Mouse (Mus musculus) cerebellum, adult 2 months (tissue): Measurements from ENCODE around the gene Inppl1. TPM values are rescaled to one million over a fixed set of nuclear protein-coding genes. Genes with fewer than 3 reads are reported as not detected.
A peak's percentile ranks its signal among the peaks of the same experiment; 100 is the strongest.

Experiments used
- DNase-seq, 2 experiments: peaks; one replicate each; pipeline ENCODE4 v3.0.0; 2021
- H3K27ac ChIP-seq: fragments of 200-500 bp; 2 replicates; pipeline ENCODE4 v1.5.1; 2012; ENCODE audit warnings: low read length, control low read depth, inconsistent platforms; ENCODE audit not compliant: insufficient read depth
- H3K27me3 ChIP-seq: fragments of 200-500 bp; 2 replicates; pipeline ENCODE4 v1.6.1; 2012; ENCODE audit warnings: inconsistent platforms, mild to moderate bottlenecking, low read length, moderate library complexity; ENCODE audit not compliant: control insufficient read depth, insufficient read depth
- H3K4me1 ChIP-seq: fragments of 200-500 bp; 2 replicates; pipeline ENCODE4 v1.6.1; 2011; ENCODE audit warnings: low read length; ENCODE audit not compliant: control insufficient read depth, insufficient read depth
- H3K4me3 ChIP-seq: fragments of 200-500 bp; replicated peaks from 2 replicates; pipeline ENCODE3; 2011; ENCODE audit warnings: mild to moderate bottlenecking, low read depth, low read length, control low read depth; ENCODE audit not compliant: insufficient read depth
- CTCF ChIP-seq: fragments of 200-500 bp; IDR thresholded peaks from 2 replicates; pipeline ENCODE4 v1.5.1; 2011; ENCODE audit warnings: low read depth, mild to moderate bottlenecking, control low read depth, low read length, moderate library complexity, borderline replicate concordance; ENCODE audit not compliant: insufficient read depth
- POLR2A ChIP-seq: fragments of 200-500 bp; IDR thresholded peaks from 2 replicates; pipeline ENCODE4 v1.6.1; 2011; ENCODE audit warnings: low read length, control low read depth, borderline replicate concordance; ENCODE audit not compliant: insufficient read depth
- WGBS: fragments of 180-500 bp; shearing (Covaris S2); methylation state at CpG from one replicate; pipeline ENCODE4 v1.1.7; 2018; 5-methylcytosine and 5-hydroxymethylcytosine counted together
- polyA plus RNA-seq: library from polyadenylated mRNA; depleted of rRNA; stranded (reverse); fragments of >200 nt; gene quantifications from 2 replicates; pipeline ENCODE4 v1.2.3, GENCODE M21; 2012; rRNA removed

The Inppl1 gene
- polyA plus RNA-seq = 35.4 and 43.9 TPM in 2 replicates

DNA sequence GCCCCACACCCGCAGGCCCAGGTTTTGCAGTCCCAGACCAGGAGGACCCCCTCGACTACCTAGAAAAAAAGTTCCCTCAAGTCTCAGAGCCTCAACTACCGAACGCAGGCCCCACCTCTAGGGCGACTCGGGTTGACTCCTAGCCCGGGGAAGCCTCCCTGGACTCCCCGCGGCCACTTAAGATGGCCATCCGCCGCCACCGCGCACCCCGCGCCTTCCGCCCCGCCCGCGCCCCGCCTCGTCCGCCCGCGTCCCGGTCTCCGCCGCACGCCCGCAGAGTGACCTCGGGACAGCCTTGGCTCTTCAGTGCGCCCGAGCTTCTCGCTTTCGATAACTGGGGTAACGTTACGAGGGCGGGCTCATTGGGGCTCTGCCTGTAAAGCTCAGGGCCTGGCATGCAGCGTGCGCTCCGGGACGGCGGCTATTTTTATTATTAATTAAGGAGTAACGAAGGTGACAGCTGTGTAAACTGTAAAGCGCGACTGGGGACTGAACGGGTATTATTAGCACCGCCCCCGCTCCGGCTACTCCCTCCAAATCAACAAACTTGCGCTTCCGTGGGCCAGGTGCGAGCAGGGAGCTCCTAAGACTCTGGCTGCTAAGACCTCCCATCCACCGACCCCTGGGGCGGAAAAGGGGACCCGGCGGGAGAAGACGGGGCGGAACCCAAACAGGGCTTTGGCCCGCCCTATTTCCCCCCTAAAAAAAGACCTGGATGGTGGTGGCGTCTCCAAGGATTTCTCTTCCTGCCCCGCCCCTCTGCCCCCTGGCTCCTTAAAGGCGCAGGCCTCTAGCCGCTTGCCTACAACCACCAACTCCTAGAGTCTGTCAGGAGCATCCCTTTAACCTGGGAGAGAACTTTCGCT lies at the start of gene Inppl1:
Gene Inppl1 (minus strand): TSS at position 624 of the 866 bp plus-strand sequence.
- under 1% methylated on average over 64 of the region's 64 CpGs for WGBS
- peaks cover 8% of the 10 kb centered on the region; the same call in 1 of the 2 replicates for H3K4me1 ChIP-seq

GRCm38 (mm10) chr7:101886274-101886673 lies 48.2 kb upstream of the Inppl1 start:
- Histone ChIP-seq H3K27me3 (no peaks in the 10 kb centered on the region), H3K4me1 (no peaks in the 10 kb centered on the region; the same call in 1 of the 2 replicates), H3K4me3 (no peak overlapping the region), H3K27ac (no peak overlapping the region)
- DNase-seq = no peak
- TF ChIP-seq CTCF = no peak
- TF ChIP-seq POLR2A = no peak
- WGBS = 86% methylated on average over 6 of the region's 6 CpGs

More for the DNA sequence above, at the start of gene Inppl1:
- peak within 1 kb of the TSS; percentile 65; the same call in 1 of the 2 replicates for H3K27ac ChIP-seq
- TF ChIP-seq CTCF (no peak), POLR2A (no peak)
- peak; percentile 88 to 91 for DNase-seq
- no peaks in the 10 kb centered on the region for H3K27me3 ChIP-seq
- H3K4me3 ChIP-seq = peak within 1 kb of the TSS; percentile 90

- Histone ChIP-seq H3K27me3 (no peaks in the 10 kb centered on the region), H3K4me1 (no peaks in the 10 kb centered on the region), H3K4me3 (no peak overlapping the region), H3K27ac (no peak overlapping the region)
- 96% methylated on average over 4 of the region's 4 CpGs for WGBS
- DNase-seq = no peak
- TF ChIP-seq POLR2A (no peak), CTCF (no peak)
Measured at GRCm38 (mm10) chr7:101884160-101884559, 46.1 kb upstream of the Inppl1 start.

DNA sequence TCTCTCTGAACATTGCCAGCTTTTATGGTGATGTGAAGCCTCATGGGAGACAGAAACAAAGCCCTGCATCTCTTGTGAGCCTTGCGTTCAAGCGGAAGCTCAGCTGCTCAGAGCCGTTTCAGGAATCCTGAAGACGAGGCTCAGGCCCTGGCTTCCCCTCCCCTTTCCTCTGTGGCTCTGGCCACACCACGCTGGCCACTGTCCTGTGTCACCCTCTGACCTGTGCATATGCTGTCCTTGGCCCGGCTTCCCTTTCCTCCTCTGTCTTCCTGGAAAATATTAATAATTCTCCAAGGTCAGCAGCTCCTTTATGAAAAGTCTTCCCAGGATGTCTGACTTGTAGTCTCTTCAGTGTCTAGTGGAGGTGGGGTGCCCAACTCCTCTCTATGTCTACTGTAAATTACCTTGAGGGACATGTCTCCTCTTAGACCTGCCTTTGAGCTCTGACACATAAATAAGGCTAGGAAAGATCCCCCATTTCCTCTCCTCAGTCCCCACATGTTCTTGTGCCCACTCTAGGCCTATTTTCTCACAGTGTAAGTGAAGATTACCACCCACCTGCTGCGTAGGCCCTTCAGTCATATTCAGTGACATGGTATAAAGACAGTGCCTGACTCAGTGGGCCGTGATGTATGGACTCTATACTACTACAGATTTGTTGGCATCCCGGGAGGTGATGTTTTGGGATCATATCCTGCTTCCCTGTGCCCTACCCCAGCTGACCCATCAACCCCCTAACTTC lies 44.6 kb upstream of the Inppl1 start:
- 60% methylated on average over 9 of the region's 9 CpGs for WGBS
- Histone ChIP-seq H3K27me3 (no peaks in the 10 kb centered on the region), H3K4me3 (no peak overlapping the region), H3K27ac (no peak overlapping the region), H3K4me1 (no peaks in the 10 kb centered on the region)
- TF ChIP-seq POLR2A (no peak), CTCF (no peak)
- no peak for DNase-seq

DNA sequence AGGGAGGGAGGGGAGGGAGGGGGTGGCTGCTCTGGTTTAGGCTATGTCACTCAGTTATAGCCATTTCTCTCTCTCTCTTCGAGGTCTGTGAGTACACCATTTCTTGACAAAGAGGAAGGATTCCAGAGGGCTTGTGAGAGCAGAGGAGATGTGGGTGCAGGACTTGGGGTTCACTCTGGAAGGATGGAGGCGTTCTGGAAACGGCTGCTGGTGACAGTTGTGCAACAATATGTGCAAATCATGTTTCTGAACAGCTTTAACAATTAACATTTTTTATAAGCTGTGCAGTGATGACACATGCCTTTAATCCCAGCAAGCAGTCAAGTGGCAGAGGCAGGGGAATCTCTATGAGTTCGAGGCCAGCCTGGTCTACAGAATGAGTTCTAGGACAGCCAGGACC lies 42.8 kb upstream of the Inppl1 start:
- Histone ChIP-seq H3K27me3 (no peaks in the 10 kb centered on the region), H3K27ac (no peak overlapping the region), H3K4me3 (no peak overlapping the region), H3K4me1 (no peaks in the 10 kb centered on the region)
- TF ChIP-seq CTCF = no peak
- TF ChIP-seq POLR2A = no peak
- WGBS = 72% methylated on average over 4 of the region's 4 CpGs
- no peak for DNase-seq

- H3K4me3 ChIP-seq = no peak overlapping the region
- H3K27me3 ChIP-seq = no peaks in the 10 kb centered on the region
- H3K27ac ChIP-seq = no peak overlapping the region
- TF ChIP-seq CTCF (no peak), POLR2A (no peak)
- 100% methylated on average over 1 of the region's 1 CpGs for WGBS
- no peak for DNase-seq
- no peaks in the 10 kb centered on the region for H3K4me1 ChIP-seq
Measured at GRCm38 (mm10) chr7:101875978-101876377, 37.9 kb upstream of the Inppl1 start.

- DNase-seq = no peak
- WGBS = 82% methylated on average over 3 of the region's 3 CpGs
- no peak overlapping the region for H3K4me3 ChIP-seq
Measured at GRCm38 (mm10) chr7:101871296-101871695, 33.3 kb upstream of the Inppl1 start.

GRCm38 (mm10) chr7:101870629-101871028 lies 32.6 kb upstream of the Inppl1 start, which contains the start of gene Folr1:
Gene Folr1 (minus strand): TSS chr7:101870788.
- Histone ChIP-seq H3K4me1 (no peaks in the 10 kb centered on the region), H3K4me3 (no peak within 1 kb of the TSS), H3K27ac (no peak within 1 kb of the TSS), H3K27me3 (no peaks in the 10 kb centered on the region)
- no peak for TF ChIP-seq POLR2A
- no peak for TF ChIP-seq CTCF
- 98% methylated on average over 2 of the region's 2 CpGs for WGBS
- no peak for DNase-seq

More at GRCm38 (mm10) chr7:101871296-101871695, 33.3 kb upstream of the Inppl1 start:
- no peaks in the 10 kb centered on the region for H3K4me1 ChIP-seq
- TF ChIP-seq POLR2A (no peak), CTCF (no peak)
- no peaks in the 10 kb centered on the region for H3K27me3 ChIP-seq
- no peak overlapping the region for H3K27ac ChIP-seq
